Mouse (Mus musculus) testis, adult 2 months (tissue): Measurements from ENCODE around the gene Gm21887.
"Not testable (repeated sequence)": the region's sequence is repeated elsewhere in the genome, so short reads cannot be mapped to it uniquely, and the experiment has no call there.

ENCODE experiments used
- CTCF ChIP-seq: fragments of 200-500 bp; IDR thresholded peaks from 2 replicates; pipeline ENCODE4 v1.5.1; 2012; ENCODE audit warnings: low read depth, mild to moderate bottlenecking, inconsistent platforms, low read length, moderate library complexity; ENCODE audit not compliant: control insufficient read depth, insufficient read depth, insufficient replicate concordance
- POLR2A ChIP-seq: fragments of 200-500 bp; IDR thresholded peaks from 2 replicates; pipeline ENCODE4 v1.6.1; 2012; ENCODE audit warnings: low read depth, mild to moderate bottlenecking, inconsistent platforms, low read length, moderate library complexity; ENCODE audit not compliant: control insufficient read depth

DNA sequence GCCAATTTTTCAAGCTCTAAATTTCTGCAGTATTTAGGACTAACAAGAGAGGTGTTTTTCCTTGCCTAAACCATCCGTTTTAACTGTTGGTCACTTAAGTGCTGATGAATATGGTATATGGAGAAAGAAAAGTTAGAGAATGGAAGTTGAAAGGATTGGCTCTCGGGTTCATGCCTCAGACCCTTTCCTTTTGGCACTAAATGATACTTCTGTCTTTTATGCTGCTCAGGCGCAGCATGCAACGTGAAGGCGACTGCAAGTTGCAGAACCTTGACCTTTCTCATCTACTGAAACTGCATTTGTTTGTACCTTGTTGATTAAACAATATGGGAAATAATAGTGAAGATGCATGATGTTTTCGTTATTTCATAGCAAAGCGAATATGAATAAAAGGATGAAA is 38.9 kb upstream of the Gm21887 start:
- TF ChIP-seq POLR2A, CTCF: not testable (repeated sequence)
